ENCODE assay signal across 8 mouse cellular contexts in genomic region chr19:7340780-7341475, GRCm38 (mm10). TPM values are rescaled to one million over a fixed set of nuclear protein-coding genes. Genes with fewer than 3 reads are reported as not detected.
DNase-seq lines count a peak whose midpoint lies in the region; ATAC-seq and TF ChIP-seq lines count a peak whose summit lies in the region.

No protein-coding gene starts in this region.

- H3K9ac ChIP-seq in intestine, embryonic 15.5 days = peak overlapping the region; percentile 94

- no peaks in the 10 kb centered on the region for H3K36me3 ChIP-seq in intestine, embryonic 15.5 days

- no peak for TF ChIP-seq CTCF in embryonic fibroblast, embryonic 13.5 days (IDR thresholded peaks at IDR 0.05; ENCODE audit: borderline replicate concordance, insufficient read depth, low read length)

- H3K9me3 ChIP-seq in intestine, embryonic 15.5 days = no peaks in the 10 kb centered on the region

- H3K4me1 ChIP-seq in embryonic fibroblast, embryonic 13.5 days (ENCODE audit: control insufficient read depth, insufficient read depth, low read length) = peaks cover 16% of the 10 kb centered on the region
- peaks cover 26% of the 10 kb centered on the region for H3K4me1 ChIP-seq in intestine, embryonic 15.5 days (replicated peaks)

- no peak for TF ChIP-seq POLR2A in embryonic fibroblast, embryonic 13.5 days (IDR thresholded peaks at IDR 0.05; ENCODE audit: low read depth, low read length)

- peak; percentile 38 for DNase-seq in kidney, postnatal 10 days
- no peak for DNase-seq in kidney, postnatal 36 days
- peak; percentile 36 for DNase-seq in MEL-GATA-1-ER (ENCODE audit: extremely low read depth, low read depth)
- no peak for DNase-seq in B cell, adult 2 months
- DNase-seq in left cerebral cortex, postnatal 14 days (ENCODE audit: low spot score in 2 of 2) = no peak

- 0% methylated on average over 29 of the region's 46 CpGs for WGBS in intestine, embryonic 15.5 days

- ATAC-seq in intestine, embryonic 15.5 days = peak; percentile 79
- peak; percentile 3 for ATAC-seq in megakaryocyte progenitor cell, adult 5-6 weeks (replicated peaks; ENCODE audit: poor library complexity)

- peak overlapping the region; percentile 88 for H3K4me2 ChIP-seq in intestine, embryonic 15.5 days (replicated peaks)

- intact Hi-C loops in left cerebral cortex, postnatal 14 days (cut with DNase I) = loop anchor here (2.0 to 10.0 kb wide), 4 partner anchors 62 to 286 kb away; partner anchors contain the start of genes 2700081O15Rik, Macrod1 and Rcor2

- H3K4me3 ChIP-seq in embryonic fibroblast, embryonic 13.5 days (ENCODE audit: insufficient read depth, low read length) = peak overlapping the region; percentile 99
- peak overlapping the region; percentile 90 for H3K4me3 ChIP-seq in intestine, embryonic 15.5 days (replicated peaks)

- no peaks in the 10 kb centered on the region for H3K27me3 ChIP-seq in intestine, embryonic 15.5 days (replicated peaks)

- H3K27ac ChIP-seq in embryonic fibroblast, embryonic 13.5 days (ENCODE audit: insufficient read depth, low read length) = peak overlapping the region; percentile 20
- H3K27ac ChIP-seq in intestine, embryonic 15.5 days = peak overlapping the region; percentile 83

RNA-seq across cellular contexts. Expression of gene Mark2, which starts 0.7 kb away (rescaled TPM):
- 36.5 and 38.5 TPM in 2 replicates for polyA plus RNA-seq in embryonic fibroblast, embryonic 13.5 days (2011; ENCODE audit: insufficient read length, low read depth, missing spikeins)
- polyA plus RNA-seq in intestine, embryonic 15.5 days (2015; fragmentation: Nextera tagmentation; extraction: Ambion mirVana) = 44.9 and 45.8 TPM in 2 replicates
- total RNA-seq in megakaryocyte progenitor cell, adult 5-6 weeks (2015) = 63.8 and 70.0 TPM in 2 replicates
- total RNA-seq in megakaryocyte progenitor cell, adult 5-6 weeks (2017) = 23.3 and 24.8 TPM in 2 replicates
- total RNA-seq in left cerebral cortex, postnatal 14 days (2021) = 100 to 1,000 TPM; 136 to 140 TPM

RNA-seq across cellular contexts. Expression of gene Spindoc, which starts 41.9 kb away (rescaled TPM):
- 24.6 and 34.9 TPM in 2 replicates for polyA plus RNA-seq in embryonic fibroblast, embryonic 13.5 days (2011; ENCODE audit: insufficient read length, low read depth, missing spikeins)
- 20.4 and 20.5 TPM in 2 replicates for polyA plus RNA-seq in intestine, embryonic 15.5 days (2015; fragmentation: Nextera tagmentation; extraction: Ambion mirVana)
- total RNA-seq in megakaryocyte progenitor cell, adult 5-6 weeks (2015) = 7.6 and 8.1 TPM in 2 replicates
- total RNA-seq in megakaryocyte progenitor cell, adult 5-6 weeks (2017) = 2.6 and 3.6 TPM in 2 replicates
- 10 to 100 TPM; 30.5 to 36.2 TPM for total RNA-seq in left cerebral cortex, postnatal 14 days (2021)

Comparison
In these comparisons a context has a peak if more than half of its experiments do, and no peak if none do; other contexts are left out.
1. DNase-seq: peak in kidney, postnatal 10 days (single experiment) and MEL-GATA-1-ER (single experiment); none in kidney, postnatal 36 days (0 of 2), B cell, adult 2 months (0 of 2) and left cerebral cortex, postnatal 14 days (0 of 2).